Mouse (Mus musculus): Measurements from ENCODE around the gene Snupn. TPM values are rescaled to one million over a fixed set of nuclear protein-coding genes. Genes with fewer than 3 reads are reported as not detected.
"Not testable (repeated sequence)": the region's sequence is repeated elsewhere in the genome, so short reads cannot be mapped to it uniquely, and the experiment has no call there.

The Snupn gene
- 18.1 and 18.5 TPM in 2 replicates for polyA plus RNA-seq (2011; ENCODE audit: insufficient read depth, insufficient read length, low read depth, missing spikeins)

DNA sequence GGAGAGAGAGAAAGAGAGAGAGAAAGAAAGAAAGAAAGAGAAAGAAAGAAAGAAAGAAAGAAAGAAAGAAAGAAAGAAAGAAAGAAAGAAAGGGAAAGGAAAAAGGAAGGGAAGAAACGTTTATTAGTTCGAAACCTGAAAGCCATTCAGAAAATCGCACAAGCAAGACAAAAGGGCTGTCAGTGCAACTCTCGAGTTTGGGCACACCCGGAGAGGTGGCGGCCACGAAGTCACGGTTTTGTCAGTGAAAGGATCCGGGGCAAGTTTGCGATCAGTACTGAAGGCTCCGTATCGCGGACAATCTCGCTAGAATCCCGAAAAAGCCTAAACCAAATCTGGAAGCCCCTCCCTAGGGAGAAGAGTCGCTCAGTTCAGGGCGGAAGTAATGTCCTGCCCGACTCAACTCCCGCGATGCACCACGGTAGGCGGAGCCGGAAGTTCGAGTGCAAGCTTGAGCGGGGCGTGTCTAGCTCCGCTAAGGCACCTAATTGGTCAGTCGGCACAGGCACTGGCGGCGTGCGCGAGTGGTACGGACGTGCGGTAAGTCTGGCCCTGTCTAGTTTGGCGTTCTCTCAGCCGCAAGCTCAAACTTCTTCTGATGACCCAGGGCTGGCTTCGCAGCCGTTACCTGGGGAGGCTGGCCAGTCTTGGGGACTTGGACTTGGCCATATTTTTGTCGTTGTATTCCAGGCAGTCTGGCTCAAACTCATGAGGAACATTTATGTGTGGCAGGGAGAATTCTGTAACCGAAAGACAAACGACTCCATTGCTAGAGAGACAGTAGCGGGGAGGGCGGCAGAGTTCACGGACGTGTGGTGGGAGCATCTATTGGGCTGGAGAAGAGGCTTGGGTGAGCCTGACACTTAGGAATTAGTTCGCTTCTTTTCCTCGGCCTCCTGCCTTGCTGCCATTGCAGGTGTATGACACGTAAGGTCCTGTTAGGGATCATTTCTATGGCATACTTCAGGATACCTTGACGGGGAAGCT, at the start of gene Snupn:
Snupn (plus strand) TSS at position 465 of the 987 bp plus-strand sequence.
- peak within 1 kb of the TSS; percentile 25 for H3K27ac ChIP-seq (ENCODE audit: insufficient read depth, low read length)
- H3K4me1 ChIP-seq (ENCODE audit: control insufficient read depth, insufficient read depth, low read length), result no peaks in the 10 kb centered on the region
- H3K4me3 ChIP-seq (ENCODE audit: low read depth, low read length), result peak within 1 kb of the TSS; percentile 93
- H3K27me3 ChIP-seq (ENCODE audit: control insufficient read depth, insufficient read depth, low read length, poor library complexity, severe bottlenecking), result no peaks in the 10 kb centered on the region
- H3K36me3 ChIP-seq (ENCODE audit: control insufficient read depth, insufficient read depth, low read length, poor library complexity, severe bottlenecking), result no peaks in the 10 kb centered on the region
- TF ChIP-seq POLR2A (IDR thresholded peaks at IDR 0.05; ENCODE audit: insufficient read depth, low read length) (peak; percentile 95), EP300 (IDR thresholded peaks at IDR 0.05; ENCODE audit: insufficient read depth, low read depth, low read length) (peak; percentile 52; the same call in 1 of the 2 replicates), CTCF (IDR thresholded peaks at IDR 0.05; ENCODE audit: low read depth, low read length) (no peak)
- no peaks in the 10 kb centered on the region for H3K9me3 ChIP-seq (replicated peaks; ENCODE audit: control insufficient read depth, insufficient read depth, low read length, poor library complexity, severe bottlenecking)
- H3K9ac ChIP-seq (ENCODE audit: low read depth, poor library complexity, severe bottlenecking), result peak within 1 kb of the TSS; percentile 48

DNA sequence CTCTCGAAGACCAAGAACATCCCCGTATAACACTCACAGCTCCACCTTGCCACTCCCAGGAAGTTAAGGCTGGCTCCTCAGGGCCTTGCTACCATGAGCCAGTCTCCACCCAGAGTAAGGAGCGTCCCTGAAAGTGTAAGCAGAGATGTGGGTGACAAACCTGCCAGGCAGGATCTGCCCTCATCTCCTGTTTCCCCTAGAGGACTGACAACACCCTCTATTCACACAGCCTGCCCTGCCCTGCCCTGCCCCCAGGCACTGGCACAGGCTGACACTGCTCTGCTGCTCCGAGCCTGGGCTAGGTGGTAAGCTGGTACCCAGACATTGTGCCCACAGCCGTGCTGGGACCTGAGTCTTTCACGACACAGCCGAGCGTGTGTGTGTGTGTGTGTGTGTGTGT, 49.5 kb upstream of the Snupn start:
- Histone ChIP-seq H3K4me3 (ENCODE audit: low read depth, low read length) (no peak overlapping the region), H3K4me1 (ENCODE audit: control insufficient read depth, insufficient read depth, low read length) (no peaks in the 10 kb centered on the region), H3K9ac (ENCODE audit: low read depth, poor library complexity, severe bottlenecking) (no peak overlapping the region), H3K27me3 (ENCODE audit: control insufficient read depth, insufficient read depth, low read length, poor library complexity, severe bottlenecking) (no peaks in the 10 kb centered on the region), H3K27ac (ENCODE audit: insufficient read depth, low read length) (no peak overlapping the region), H3K36me3 (ENCODE audit: control insufficient read depth, insufficient read depth, low read length, poor library complexity, severe bottlenecking) (no peaks in the 10 kb centered on the region), H3K9me3 (replicated peaks; ENCODE audit: control insufficient read depth, insufficient read depth, low read length, poor library complexity, severe bottlenecking) (no peaks in the 10 kb centered on the region)
- TF ChIP-seq EP300 (IDR thresholded peaks at IDR 0.05; ENCODE audit: insufficient read depth, low read depth, low read length) (peak; percentile 60; the same call in 1 of the 2 replicates), POLR2A (IDR thresholded peaks at IDR 0.05; ENCODE audit: insufficient read depth, low read length) (no peak)

DNA sequence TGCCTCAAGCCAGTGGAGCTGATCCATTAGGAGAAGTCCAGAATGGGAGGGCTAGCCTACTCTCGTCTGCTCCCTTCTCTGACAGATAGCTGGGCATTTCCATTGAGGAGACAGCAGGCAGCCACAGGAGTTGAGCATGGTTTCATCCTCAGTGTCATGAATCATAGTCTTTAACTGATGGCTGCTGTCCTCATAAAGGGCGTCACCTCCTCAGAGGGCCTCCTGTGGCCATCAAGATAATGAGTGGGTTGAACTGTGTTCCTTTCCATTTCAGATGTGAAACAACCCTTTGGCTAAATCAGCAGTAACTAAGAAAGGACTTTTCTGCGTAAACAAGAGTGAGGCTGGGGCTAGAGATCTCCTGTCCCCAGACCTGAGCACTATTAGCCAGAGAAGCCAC, 47.0 kb upstream of the Snupn start:
- H3K4me1 ChIP-seq (ENCODE audit: control insufficient read depth, insufficient read depth, low read length), result no peaks in the 10 kb centered on the region
- H3K9me3 ChIP-seq (replicated peaks; ENCODE audit: control insufficient read depth, insufficient read depth, low read length, poor library complexity, severe bottlenecking), result no peaks in the 10 kb centered on the region
- TF ChIP-seq CTCF (IDR thresholded peaks at IDR 0.05; ENCODE audit: low read depth, low read length) (no peak), POLR2A (IDR thresholded peaks at IDR 0.05; ENCODE audit: insufficient read depth, low read length) (no peak), EP300 (IDR thresholded peaks at IDR 0.05; ENCODE audit: insufficient read depth, low read depth, low read length) (no peak)
- H3K9ac ChIP-seq (ENCODE audit: low read depth, poor library complexity, severe bottlenecking), result no peak overlapping the region
- H3K27ac ChIP-seq (ENCODE audit: insufficient read depth, low read length), result no peak overlapping the region
- no peaks in the 10 kb centered on the region for H3K27me3 ChIP-seq (ENCODE audit: control insufficient read depth, insufficient read depth, low read length, poor library complexity, severe bottlenecking)
- no peak overlapping the region for H3K4me3 ChIP-seq (ENCODE audit: low read depth, low read length)
- no peaks in the 10 kb centered on the region for H3K36me3 ChIP-seq (ENCODE audit: control insufficient read depth, insufficient read depth, low read length, poor library complexity, severe bottlenecking)

DNA sequence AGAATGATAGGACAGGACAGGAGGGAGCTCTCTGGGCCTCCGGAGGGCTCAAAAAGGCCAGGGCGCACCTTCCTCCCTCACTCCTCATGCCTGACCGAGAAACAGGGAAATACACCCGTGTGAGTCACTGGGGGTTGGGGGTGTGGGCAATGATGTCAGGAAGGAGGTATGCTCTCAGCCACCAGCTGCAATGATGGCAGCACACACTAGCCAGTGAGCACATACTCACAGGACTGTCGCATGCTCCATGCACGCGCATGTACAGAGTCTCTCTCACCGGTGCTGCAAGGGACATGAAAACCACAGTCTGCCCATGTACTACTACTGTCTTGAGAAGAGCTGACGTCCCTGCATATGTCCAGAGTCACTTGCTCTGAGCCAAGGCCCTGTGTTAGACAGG, 43.1 kb upstream of the Snupn start:
- H3K4me1 ChIP-seq (ENCODE audit: control insufficient read depth, insufficient read depth, low read length), result peaks cover 2% of the 10 kb centered on the region
- TF ChIP-seq CTCF (IDR thresholded peaks at IDR 0.05; ENCODE audit: low read depth, low read length) (no peak), EP300 (IDR thresholded peaks at IDR 0.05; ENCODE audit: insufficient read depth, low read depth, low read length) (no peak), POLR2A (IDR thresholded peaks at IDR 0.05; ENCODE audit: insufficient read depth, low read length) (no peak)
- no peak overlapping the region for H3K9ac ChIP-seq (ENCODE audit: low read depth, poor library complexity, severe bottlenecking)
- no peak overlapping the region for H3K4me3 ChIP-seq (ENCODE audit: low read depth, low read length)
- no peaks in the 10 kb centered on the region for H3K36me3 ChIP-seq (ENCODE audit: control insufficient read depth, insufficient read depth, low read length, poor library complexity, severe bottlenecking)
- H3K9me3 ChIP-seq (replicated peaks; ENCODE audit: control insufficient read depth, insufficient read depth, low read length, poor library complexity, severe bottlenecking), result no peaks in the 10 kb centered on the region
- no peak overlapping the region for H3K27ac ChIP-seq (ENCODE audit: insufficient read depth, low read length)
- no peaks in the 10 kb centered on the region for H3K27me3 ChIP-seq (ENCODE audit: control insufficient read depth, insufficient read depth, low read length, poor library complexity, severe bottlenecking)

DNA sequence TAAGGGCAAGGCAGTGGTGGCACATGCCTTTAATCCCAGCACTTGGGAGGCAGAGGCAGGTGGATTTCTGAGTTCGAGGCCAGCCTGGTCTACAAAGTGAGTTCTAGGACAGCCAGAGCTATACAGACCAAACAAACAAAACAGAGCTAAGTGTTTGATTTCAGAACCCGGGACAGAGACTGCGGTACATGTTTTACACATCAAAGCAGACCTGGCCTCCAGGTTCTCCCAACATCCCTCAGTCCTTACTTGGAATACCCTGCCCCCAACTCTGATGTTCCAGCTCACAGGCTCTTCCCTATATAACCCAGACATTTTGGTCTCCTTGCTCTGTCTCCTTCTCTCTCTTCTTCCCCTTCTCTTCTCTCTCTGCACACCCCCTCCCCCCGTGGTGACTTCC, 40.7 kb upstream of the Snupn start:
- not testable (repeated sequence) for H3K27ac ChIP-seq (ENCODE audit: insufficient read depth, low read length); H3K4me1 ChIP-seq (ENCODE audit: control insufficient read depth, insufficient read depth, low read length); H3K36me3 ChIP-seq (ENCODE audit: control insufficient read depth, insufficient read depth, low read length, poor library complexity, severe bottlenecking); H3K9me3 ChIP-seq (replicated peaks; ENCODE audit: control insufficient read depth, insufficient read depth, low read length, poor library complexity, severe bottlenecking); H3K27me3 ChIP-seq (ENCODE audit: control insufficient read depth, insufficient read depth, low read length, poor library complexity, severe bottlenecking); H3K9ac ChIP-seq (ENCODE audit: low read depth, poor library complexity, severe bottlenecking); H3K4me3 ChIP-seq (ENCODE audit: low read depth, low read length)

DNA sequence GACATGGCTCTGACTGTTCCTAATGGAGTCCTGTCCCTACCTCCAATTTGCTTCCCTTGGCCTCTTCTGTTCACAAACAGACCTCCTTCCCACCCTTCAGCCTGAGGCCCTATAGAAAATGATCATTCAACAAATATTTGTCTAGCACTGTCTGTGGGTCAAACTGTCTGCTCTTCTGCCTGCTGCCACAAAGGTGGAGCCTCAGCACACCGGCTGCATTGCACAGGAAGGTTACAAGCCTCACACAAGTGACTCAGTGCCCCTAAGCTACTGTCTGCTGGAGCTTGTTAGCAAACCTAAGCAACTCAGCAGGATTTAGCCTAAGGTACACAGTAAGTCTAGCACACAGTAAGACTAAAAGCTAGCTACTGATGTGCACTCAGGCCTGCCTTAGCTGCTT, 39.7 kb upstream of the Snupn start:
- Histone ChIP-seq H3K9me3 (replicated peaks; ENCODE audit: control insufficient read depth, insufficient read depth, low read length, poor library complexity, severe bottlenecking) (no peaks in the 10 kb centered on the region), H3K9ac (ENCODE audit: low read depth, poor library complexity, severe bottlenecking) (no peak overlapping the region), H3K4me1 (ENCODE audit: control insufficient read depth, insufficient read depth, low read length) (peaks cover 2% of the 10 kb centered on the region), H3K36me3 (ENCODE audit: control insufficient read depth, insufficient read depth, low read length, poor library complexity, severe bottlenecking) (no peaks in the 10 kb centered on the region), H3K4me3 (ENCODE audit: low read depth, low read length) (no peak overlapping the region), H3K27me3 (ENCODE audit: control insufficient read depth, insufficient read depth, low read length, poor library complexity, severe bottlenecking) (no peaks in the 10 kb centered on the region), H3K27ac (ENCODE audit: insufficient read depth, low read length) (no peak overlapping the region)
- TF ChIP-seq POLR2A (IDR thresholded peaks at IDR 0.05; ENCODE audit: insufficient read depth, low read length), result no peak
- TF ChIP-seq EP300 (IDR thresholded peaks at IDR 0.05; ENCODE audit: insufficient read depth, low read depth, low read length), result no peak
- no peak for TF ChIP-seq CTCF (IDR thresholded peaks at IDR 0.05; ENCODE audit: low read depth, low read length)

Data from ES-Bruce4 (cell line).